Mouse (Mus musculus): ENCODE data around the gene Pla2g6.

GRCm38 (mm10) chr15:79299563-79300155 is 28.5 kb downstream of the Pla2g6 start:
- no peak for TF ChIP-seq CTCF (IDR thresholded peaks at IDR 0.05; ENCODE audit: extremely low read depth, insufficient read depth, low read length)
- TF ChIP-seq POLR2A (IDR thresholded peaks at IDR 0.05; ENCODE audit: extremely low read depth, insufficient read depth, low read length) = no peak

All from cortical plate, adult 2 months (tissue).